Mouse (Mus musculus): ENCODE data around the gene Inhbc. TPM values are rescaled to one million over a fixed set of nuclear protein-coding genes. Genes with fewer than 3 reads are reported as not detected.

Inhbc gene
- polyA plus RNA-seq, 1 experiment = not detected

DNA sequence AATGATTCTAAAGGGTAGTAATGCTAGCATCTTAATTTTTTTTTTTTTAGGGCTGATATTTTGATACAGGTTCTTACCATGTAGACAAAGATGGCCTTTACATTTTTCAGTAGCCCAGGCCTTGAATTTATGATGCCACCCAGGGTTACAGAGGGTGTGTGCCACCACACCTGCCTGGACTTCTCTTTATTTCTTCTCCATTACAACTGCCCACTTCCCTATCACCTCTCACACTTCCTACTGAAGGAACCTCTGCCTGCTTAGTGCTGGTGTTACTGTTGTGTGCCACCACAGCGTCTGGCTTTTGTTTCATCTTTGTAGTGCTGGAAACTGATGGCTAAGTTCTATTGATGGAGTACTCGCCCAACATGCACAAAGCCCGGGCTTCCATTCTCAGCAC is 9.5 kb downstream of the Inhbc start:
- Histone ChIP-seq H3K27me3 (ENCODE audit: control insufficient read depth, insufficient read depth, insufficient read length) (peaks cover 25% of the 10 kb centered on the region), H3K79me3 (ENCODE audit: low read depth) (no peaks in the 10 kb centered on the region), H3K36me3 (ENCODE audit: control insufficient read depth, insufficient read depth) (no peaks in the 10 kb centered on the region), H3ac (ENCODE audit: control insufficient read depth, insufficient read length, low read depth) (no peak overlapping the region), H3K4me3 (ENCODE audit: insufficient read depth, poor library complexity, severe bottlenecking) (no peak overlapping the region), H3K79me2 (ENCODE audit: control insufficient read depth, insufficient read depth) (no peaks in the 10 kb centered on the region)
- TF ChIP-seq MYOD1 (IDR thresholded peaks at IDR 0.05; ENCODE audit: control insufficient read depth, insufficient read length, low read depth) (no peak), MAX (IDR thresholded peaks at IDR 0.05) (no peak), USF1 (IDR thresholded peaks at IDR 0.05; ENCODE audit: low read depth) (no peak), FOSL1 (IDR thresholded peaks at IDR 0.05; ENCODE audit: insufficient read depth, low read length, poor library complexity, severe bottlenecking) (no peak), MYOG (IDR thresholded peaks at IDR 0.05; ENCODE audit: control insufficient read depth, extremely low read depth, insufficient read length) (no peak)

DNA sequence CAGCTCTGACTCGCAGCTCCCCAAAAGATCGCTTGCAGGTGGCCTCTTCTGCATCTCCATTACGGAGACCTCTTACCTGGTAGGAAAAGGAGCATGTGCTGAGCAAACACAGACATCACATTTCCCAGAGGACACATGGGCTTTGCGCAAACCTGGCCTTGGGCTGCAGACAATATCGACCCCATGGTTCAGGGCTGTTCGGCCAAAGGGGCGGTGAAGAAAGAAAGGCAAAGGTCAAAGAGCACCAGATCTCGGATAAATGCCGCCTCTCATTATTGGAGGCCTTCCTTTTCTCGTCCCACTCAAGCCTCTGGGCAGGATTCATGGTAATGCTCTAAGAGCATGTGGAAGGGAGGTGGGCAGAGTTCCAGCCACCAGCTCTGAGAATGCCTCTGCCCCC is 14.9 kb downstream of the Inhbc start:
- Histone ChIP-seq H3K27me3 (ENCODE audit: control insufficient read depth, insufficient read depth, insufficient read length) (peaks cover 31% of the 10 kb centered on the region), H3K79me3 (ENCODE audit: low read depth) (no peaks in the 10 kb centered on the region), H3ac (ENCODE audit: control insufficient read depth, insufficient read length, low read depth) (no peak overlapping the region), H3K4me3 (ENCODE audit: insufficient read depth, poor library complexity, severe bottlenecking) (no peak overlapping the region), H3K79me2 (ENCODE audit: control insufficient read depth, insufficient read depth) (no peaks in the 10 kb centered on the region), H3K36me3 (ENCODE audit: control insufficient read depth, insufficient read depth) (no peaks in the 10 kb centered on the region)
- no peak for TF ChIP-seq MAX (IDR thresholded peaks at IDR 0.05)
- TF ChIP-seq CTCF (IDR thresholded peaks at IDR 0.05; ENCODE audit: control insufficient read depth, insufficient read depth, insufficient read length) = no peak
- TF ChIP-seq MYOD1 (IDR thresholded peaks at IDR 0.05; ENCODE audit: control insufficient read depth, insufficient read length, low read depth) = no peak
- no peak for TF ChIP-seq USF1 (IDR thresholded peaks at IDR 0.05; ENCODE audit: low read depth)
- TF ChIP-seq FOSL1 (IDR thresholded peaks at IDR 0.05; ENCODE audit: insufficient read depth, low read length, poor library complexity, severe bottlenecking) = no peak
- no peak for TF ChIP-seq CEBPB (IDR thresholded peaks at IDR 0.05; ENCODE audit: low read depth)
- no peak for TF ChIP-seq MYOG (IDR thresholded peaks at IDR 0.05; ENCODE audit: control insufficient read depth, extremely low read depth, insufficient read length)

DNA sequence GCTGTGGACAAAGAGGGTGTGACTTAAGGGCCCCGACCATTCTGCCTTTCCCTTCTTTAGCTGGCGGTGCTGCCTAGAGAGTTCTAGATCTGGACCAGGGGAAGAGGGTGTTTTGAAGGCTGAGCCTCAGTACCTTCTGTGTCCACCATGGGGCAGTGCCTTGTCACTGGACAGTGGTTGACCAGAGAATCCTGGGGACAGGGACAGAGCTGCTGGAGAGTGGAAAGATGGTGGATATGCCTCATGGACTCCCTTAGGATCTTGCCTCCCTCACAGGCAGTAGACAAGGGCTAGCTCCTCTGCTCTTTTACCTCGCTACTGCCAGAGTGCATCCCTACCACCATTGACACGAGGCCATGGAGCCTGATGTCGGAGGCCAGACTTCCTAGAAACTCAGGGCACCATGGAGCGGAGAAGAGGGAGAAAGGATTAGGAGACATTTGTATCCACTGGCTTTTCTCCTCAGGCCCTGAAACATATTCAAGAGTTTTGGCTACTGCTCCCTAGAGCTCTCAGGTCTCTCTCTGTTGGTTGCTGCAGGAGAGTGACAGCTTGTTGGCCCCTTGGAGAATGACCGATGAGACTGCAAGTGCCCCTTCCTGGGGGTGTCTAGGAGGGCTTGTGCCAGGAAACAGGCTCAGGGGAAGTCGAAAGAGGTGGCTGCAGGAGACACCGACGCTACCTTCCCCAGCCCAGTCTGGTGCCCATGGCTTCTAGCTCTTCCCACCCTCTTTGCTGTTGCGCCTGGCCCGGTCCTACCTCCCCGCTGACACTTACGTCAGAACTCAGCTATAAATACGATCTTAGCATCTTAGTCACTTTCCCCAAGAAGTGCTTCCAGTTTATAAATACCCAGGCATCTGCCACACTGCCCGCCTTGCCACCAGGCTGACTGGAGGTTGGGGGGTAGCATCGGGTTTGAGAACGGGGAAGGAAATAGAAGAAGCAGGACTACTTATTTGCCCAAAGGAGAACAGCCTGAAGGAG is 16.0 kb downstream of the Inhbc start, which contains the start of gene Inhbe:
Gene Inhbe, minus strand, starts transcription at position 503 of the 987 bp plus-strand sequence.
- no peaks in the 10 kb centered on the region for H3K36me3 ChIP-seq (ENCODE audit: control insufficient read depth, insufficient read depth)

DNA sequence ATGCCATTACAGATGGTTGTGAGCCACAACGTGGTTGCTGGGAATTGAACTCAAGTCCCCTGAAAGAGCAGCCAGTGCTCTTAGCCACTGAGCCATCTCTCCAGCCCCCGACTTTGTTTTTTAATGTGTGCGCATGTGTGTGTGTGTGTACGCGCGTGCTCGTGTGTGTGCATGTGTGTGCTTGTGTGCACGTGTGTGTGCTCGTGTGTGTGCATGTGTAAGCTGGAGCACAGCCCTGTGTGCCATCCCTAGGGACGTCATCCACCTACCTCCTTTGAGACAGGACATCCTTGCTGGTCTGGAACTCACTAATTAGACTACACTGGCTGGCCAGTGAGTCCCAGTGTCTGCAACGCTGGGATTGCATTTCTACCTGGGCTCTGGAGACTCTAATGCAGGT is 17.5 kb downstream of the Inhbc start:
- Histone ChIP-seq H3K79me2 (ENCODE audit: control insufficient read depth, insufficient read depth) (no peaks in the 10 kb centered on the region), H3ac (ENCODE audit: control insufficient read depth, insufficient read length, low read depth) (no peak overlapping the region), H3K27me3 (ENCODE audit: control insufficient read depth, insufficient read depth, insufficient read length) (peaks cover 27% of the 10 kb centered on the region), H3K4me3 (ENCODE audit: insufficient read depth, poor library complexity, severe bottlenecking) (no peak overlapping the region), H3K79me3 (ENCODE audit: low read depth) (no peaks in the 10 kb centered on the region), H3K36me3 (ENCODE audit: control insufficient read depth, insufficient read depth) (no peaks in the 10 kb centered on the region)
- TF ChIP-seq MYOD1 (IDR thresholded peaks at IDR 0.05; ENCODE audit: control insufficient read depth, insufficient read length, low read depth) = no peak
- no peak for TF ChIP-seq USF1 (IDR thresholded peaks at IDR 0.05; ENCODE audit: low read depth)
- TF ChIP-seq CEBPB (IDR thresholded peaks at IDR 0.05; ENCODE audit: low read depth) = no peak
- TF ChIP-seq MYOG (IDR thresholded peaks at IDR 0.05; ENCODE audit: control insufficient read depth, extremely low read depth, insufficient read length) = no peak
- TF ChIP-seq CTCF (IDR thresholded peaks at IDR 0.05; ENCODE audit: control insufficient read depth, insufficient read depth, insufficient read length) = no peak
- TF ChIP-seq FOSL1 (IDR thresholded peaks at IDR 0.05; ENCODE audit: insufficient read depth, low read length, poor library complexity, severe bottlenecking) = no peak
- TF ChIP-seq MAX (IDR thresholded peaks at IDR 0.05) = no peak

More for the DNA sequence above, 16.0 kb downstream of the Inhbc start, which contains the start of gene Inhbe:
- Histone ChIP-seq H3K4me3 (ENCODE audit: insufficient read depth, poor library complexity, severe bottlenecking) (no peak within 1 kb of the TSS), H3K79me2 (ENCODE audit: control insufficient read depth, insufficient read depth) (no peaks in the 10 kb centered on the region), H3K79me3 (ENCODE audit: low read depth) (no peaks in the 10 kb centered on the region), H3ac (ENCODE audit: control insufficient read depth, insufficient read length, low read depth) (no peak within 1 kb of the TSS), H3K27me3 (ENCODE audit: control insufficient read depth, insufficient read depth, insufficient read length) (peaks cover 31% of the 10 kb centered on the region)
- TF ChIP-seq CEBPB (IDR thresholded peaks at IDR 0.05; ENCODE audit: low read depth) (no peak), CTCF (IDR thresholded peaks at IDR 0.05; ENCODE audit: control insufficient read depth, insufficient read depth, insufficient read length) (peak; percentile 24)

DNA sequence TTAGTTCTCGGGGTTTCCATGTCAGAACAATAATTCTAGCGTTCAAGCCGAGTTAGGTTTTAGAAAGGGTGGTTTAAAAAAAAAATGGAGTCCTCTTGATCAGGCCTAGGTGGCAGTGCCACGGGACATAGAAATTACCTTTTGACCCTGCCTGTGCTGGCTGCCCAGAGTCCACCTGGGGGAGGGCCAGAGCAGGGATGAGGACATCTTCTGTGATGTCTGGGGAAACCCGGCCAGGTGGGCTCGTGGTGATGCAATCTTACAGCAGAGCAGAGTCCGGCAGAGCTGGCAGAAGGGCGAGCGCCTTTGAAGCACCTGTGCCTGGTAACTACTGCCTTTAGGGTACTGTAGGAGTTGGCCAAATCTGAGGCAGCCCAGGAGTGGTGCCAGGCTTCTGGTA is 18.0 kb downstream of the Inhbc start:
- Histone ChIP-seq H3K27me3 (ENCODE audit: control insufficient read depth, insufficient read depth, insufficient read length) (peaks cover 21% of the 10 kb centered on the region), H3ac (ENCODE audit: control insufficient read depth, insufficient read length, low read depth) (no peak overlapping the region), H3K79me3 (ENCODE audit: low read depth) (no peaks in the 10 kb centered on the region), H3K4me3 (ENCODE audit: insufficient read depth, poor library complexity, severe bottlenecking) (no peak overlapping the region), H3K36me3 (ENCODE audit: control insufficient read depth, insufficient read depth) (no peaks in the 10 kb centered on the region), H3K79me2 (ENCODE audit: control insufficient read depth, insufficient read depth) (no peaks in the 10 kb centered on the region)
- TF ChIP-seq MYOG (IDR thresholded peaks at IDR 0.05; ENCODE audit: control insufficient read depth, extremely low read depth, insufficient read length) = no peak
- TF ChIP-seq FOSL1 (IDR thresholded peaks at IDR 0.05; ENCODE audit: insufficient read depth, low read length, poor library complexity, severe bottlenecking) = no peak
- TF ChIP-seq MYOD1 (IDR thresholded peaks at IDR 0.05; ENCODE audit: control insufficient read depth, insufficient read length, low read depth) = no peak
- TF ChIP-seq MAX (IDR thresholded peaks at IDR 0.05) = no peak
- TF ChIP-seq CEBPB (IDR thresholded peaks at IDR 0.05; ENCODE audit: low read depth) = no peak
- no peak for TF ChIP-seq CTCF (IDR thresholded peaks at IDR 0.05; ENCODE audit: control insufficient read depth, insufficient read depth, insufficient read length)
- no peak for TF ChIP-seq USF1 (IDR thresholded peaks at IDR 0.05; ENCODE audit: low read depth)
